Comparison of ENCODE assay signal across 2 mouse cellular contexts in the genomic region with DNA sequence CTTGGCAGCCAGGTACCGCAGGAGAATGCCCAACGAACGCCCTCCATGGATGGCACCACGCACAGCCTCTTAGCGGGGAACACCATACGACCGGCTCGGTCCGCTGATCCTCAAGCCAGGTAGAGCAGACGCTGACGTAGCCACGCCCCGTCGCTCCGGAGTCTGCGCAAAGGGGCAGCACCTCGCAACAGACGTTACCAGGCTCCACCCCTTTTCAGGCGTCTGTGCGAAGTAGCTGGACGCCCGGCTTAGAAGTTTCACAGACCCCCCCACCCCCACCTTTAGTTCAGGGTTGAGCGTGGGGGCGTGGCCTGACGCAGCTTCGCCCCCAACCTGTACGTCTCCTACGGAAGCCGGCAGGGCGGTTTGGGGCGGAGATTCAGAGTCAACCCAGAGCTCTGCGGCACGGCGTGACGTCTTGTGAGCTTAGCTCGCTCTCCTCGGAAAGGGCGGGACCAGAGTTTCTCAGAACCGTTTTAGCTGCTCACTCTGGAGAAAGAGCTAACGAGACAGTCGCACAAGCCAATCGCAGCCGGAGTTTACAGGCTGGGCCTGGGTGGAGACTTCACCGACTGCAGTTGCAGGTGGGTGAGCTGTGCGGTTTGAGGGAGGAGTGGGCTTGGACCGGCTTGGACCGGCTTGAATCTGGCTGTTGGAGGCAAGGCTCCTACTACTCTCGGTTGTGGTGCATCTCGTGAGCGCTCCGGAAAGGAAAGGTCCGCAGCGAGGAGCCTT.
TF ChIP-seq lines count a peak whose summit lies in the region.

A gene (minus strand): TSS at position 121 of the 735 bp plus-strand sequence.
A gene (plus strand): TSS at position 483 of the 735 bp plus-strand sequence.

TF ChIP-seq in C2C12, 6 proteins besides CTCF, POLR2A, EP300 and RAD21 (continued from another document):
- TF ChIP-seq MYOD1 (IDR thresholded peaks at IDR 0.05; ENCODE audit: control insufficient read depth, insufficient read length, low read depth) (no peak), MYOG (IDR thresholded peaks at IDR 0.05; ENCODE audit: control insufficient read depth, extremely low read depth, insufficient read length) (no peak), CEBPB (IDR thresholded peaks at IDR 0.05; ENCODE audit: low read depth) (no peak)

TF ChIP-seq in myocyte, 11 proteins besides CTCF, POLR2A, EP300 and RAD21 (continued from another document):
- TF ChIP-seq MYOG (IDR thresholded peaks at IDR 0.05; ENCODE audit: control insufficient read depth in 1 of 3, insufficient read depth in 1 of 3, insufficient read length in 2 of 3, low read depth in 2 of 3), result peak in 1 of 3 experiments; percentile 3
- peak; percentile 58 for TF ChIP-seq SRF (IDR thresholded peaks at IDR 0.05; ENCODE audit: control insufficient read depth, insufficient read length, low read depth)
- peak; percentile 93 for TF ChIP-seq POLR2AphosphoS2 (IDR thresholded peaks at IDR 0.05; ENCODE audit: insufficient read length, low read depth)
- peak in 1 of 3 experiments; percentile 12 for TF ChIP-seq MYOD1 (IDR thresholded peaks at IDR 0.05; ENCODE audit: control insufficient read depth in 1 of 3, insufficient read length in 2 of 3, low read depth in 2 of 3)
- no peak for TF ChIP-seq USF1 (IDR thresholded peaks at IDR 0.05; ENCODE audit: low read depth)
- no peak for TF ChIP-seq MAX (IDR thresholded peaks at IDR 0.05; ENCODE audit: low read depth)
- no peak for TF ChIP-seq TCF12 (IDR thresholded peaks at IDR 0.05; ENCODE audit: insufficient read depth, poor library complexity, severe bottlenecking)
- TF ChIP-seq E2F4 (IDR thresholded peaks at IDR 0.05; ENCODE audit: insufficient read depth), result no peak
